Mouse (Mus musculus): ENCODE measurements at regions not wholly inside any gene's neighbourhood (a gene's known extent, or its start where the extent isn't known, plus 50 kb on each side); places are given as distances from the start of the nearest gene placed in this dataset.

DNA sequence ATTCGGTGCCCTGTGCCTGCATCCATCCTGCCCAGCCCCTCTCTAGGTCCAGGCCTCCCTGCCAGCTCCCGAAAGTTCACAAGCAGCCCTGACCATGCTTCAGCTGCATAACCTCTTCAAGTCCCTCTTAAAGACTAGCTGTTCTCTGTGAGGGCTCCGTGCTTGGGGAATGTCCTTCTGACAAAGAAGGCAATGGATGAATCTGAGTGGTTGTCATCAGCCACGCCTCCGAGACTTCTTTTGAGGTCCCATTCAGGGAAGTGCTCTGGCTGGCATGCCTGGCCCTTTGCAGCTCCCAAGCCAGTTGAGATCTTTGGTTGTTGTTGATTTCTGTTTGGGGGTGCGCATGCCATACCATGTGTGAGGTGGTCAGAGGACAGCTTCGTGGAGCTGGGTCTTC is 105.9 kb upstream of the Haao start:
- TF ChIP-seq CTCF (IDR thresholded peaks at IDR 0.05; ENCODE audit: extremely low read depth, insufficient read length, insufficient replicate concordance, low read depth, low read length), result no peak
- Histone ChIP-seq H3K4me3 (ENCODE audit: low read depth, low read length) (no peak overlapping the region), H3K27ac (ENCODE audit: insufficient read depth, low read depth, low read length) (peak overlapping the region; percentile 65), H3K4me1 (ENCODE audit: control insufficient read depth, insufficient read depth, insufficient read length, low read length) (peaks cover 44% of the 10 kb centered on the region), H3K27me3 (ENCODE audit: control insufficient read depth, insufficient read depth, low read length) (no peaks in the 10 kb centered on the region), H3K36me3 (ENCODE audit: control insufficient read depth, insufficient read depth, low read length) (no peaks in the 10 kb centered on the region)
- WGBS, result 71% methylated on average over 7 of the region's 7 CpGs

DNA sequence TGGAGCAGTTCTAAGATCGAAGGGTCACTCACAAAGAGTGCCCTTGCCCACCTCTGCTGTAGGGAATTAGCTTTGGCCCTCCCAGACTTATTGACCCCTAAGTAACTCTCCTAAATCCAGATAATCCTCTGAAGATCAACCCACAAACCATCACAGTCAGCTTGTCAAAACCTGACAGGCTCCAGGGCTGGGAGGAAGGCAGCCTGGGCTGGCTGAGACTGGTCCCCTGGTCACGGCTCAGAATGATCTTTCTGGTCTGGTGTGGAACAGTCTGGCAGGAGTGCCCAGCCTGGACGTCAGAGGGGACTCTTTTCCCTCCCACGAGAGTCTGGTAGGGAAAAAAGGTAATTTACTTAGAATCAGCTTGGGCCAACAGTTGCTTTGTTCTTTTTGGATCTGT is 99.0 kb upstream of the Haao start:
- Histone ChIP-seq H3K4me1 (ENCODE audit: control insufficient read depth, insufficient read depth, insufficient read length, low read length) (peaks cover 5% of the 10 kb centered on the region), H3K27ac (ENCODE audit: insufficient read depth, low read depth, low read length) (no peak overlapping the region), H3K36me3 (ENCODE audit: control insufficient read depth, insufficient read depth, low read length) (no peaks in the 10 kb centered on the region), H3K4me3 (ENCODE audit: low read depth, low read length) (no peak overlapping the region), H3K27me3 (ENCODE audit: control insufficient read depth, insufficient read depth, low read length) (no peaks in the 10 kb centered on the region)
- 83% methylated on average over 4 of the region's 4 CpGs for WGBS
- TF ChIP-seq POLR2A (IDR thresholded peaks at IDR 0.05; ENCODE audit: low read depth, low read length) (no peak), CTCF (IDR thresholded peaks at IDR 0.05; ENCODE audit: extremely low read depth, insufficient read length, insufficient replicate concordance, low read depth, low read length) (no peak)

DNA sequence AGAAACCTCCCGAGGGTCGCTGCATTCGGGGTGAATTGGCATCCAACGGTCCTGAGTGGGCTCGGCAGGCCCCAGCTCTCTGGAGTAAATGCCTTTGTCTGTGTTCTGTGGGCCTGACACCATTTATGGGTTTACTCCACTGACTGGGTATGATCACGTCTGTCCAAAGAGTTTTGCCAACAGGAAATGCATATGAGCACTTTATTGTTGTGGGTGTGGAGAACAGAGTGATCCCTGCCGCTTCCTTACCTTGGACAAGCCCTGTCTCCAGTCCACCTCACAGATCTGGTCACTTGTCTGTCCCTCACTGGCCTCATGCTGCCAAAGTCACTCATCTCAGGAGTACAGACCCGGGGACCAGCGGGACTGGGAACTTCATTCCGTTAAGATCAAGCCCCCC is 91.6 kb upstream of the Haao start:
- H3K36me3 ChIP-seq (ENCODE audit: control insufficient read depth, insufficient read depth, low read length), result no peaks in the 10 kb centered on the region
- H3K4me3 ChIP-seq (ENCODE audit: low read depth, low read length), result no peak overlapping the region
- 59% methylated on average over 10 of the region's 10 CpGs for WGBS
- no peaks in the 10 kb centered on the region for H3K27me3 ChIP-seq (ENCODE audit: control insufficient read depth, insufficient read depth, low read length)
- no peak overlapping the region for H3K27ac ChIP-seq (ENCODE audit: insufficient read depth, low read depth, low read length)
- peaks cover 31% of the 10 kb centered on the region for H3K4me1 ChIP-seq (ENCODE audit: control insufficient read depth, insufficient read depth, insufficient read length, low read length)
- no peak for TF ChIP-seq CTCF (IDR thresholded peaks at IDR 0.05; ENCODE audit: extremely low read depth, insufficient read length, insufficient replicate concordance, low read depth, low read length)
- TF ChIP-seq POLR2A (IDR thresholded peaks at IDR 0.05; ENCODE audit: low read depth, low read length), result no peak

DNA sequence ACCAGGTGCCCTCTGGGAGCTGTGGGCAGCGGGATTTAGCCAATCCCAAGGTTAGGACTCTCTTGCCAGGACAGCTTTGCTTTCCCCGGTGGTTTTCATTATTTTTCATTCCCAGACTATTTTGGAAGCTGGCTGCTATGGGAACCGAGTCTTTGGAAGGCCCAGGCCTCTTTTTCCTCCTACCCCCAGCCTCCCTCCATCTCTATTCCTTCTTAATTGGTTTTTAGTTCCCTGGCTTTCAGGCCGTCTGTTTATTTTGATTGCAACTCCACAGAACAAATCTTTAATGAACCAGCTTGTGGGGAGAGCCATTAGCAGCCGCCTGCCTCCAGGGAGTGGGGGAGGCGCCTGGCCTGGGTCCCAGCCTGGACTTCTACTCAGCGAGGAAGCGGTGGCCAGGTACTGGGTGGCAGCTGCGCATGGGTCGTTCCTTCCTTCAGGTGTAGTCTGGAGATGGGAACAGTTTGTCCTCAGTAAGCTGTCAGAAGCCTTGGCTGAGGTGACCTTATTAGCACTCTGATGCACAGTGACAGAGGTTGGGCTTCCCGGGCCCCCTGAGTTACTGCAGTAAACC is 91.0 kb upstream of the Haao start:
- Histone ChIP-seq H3K27me3 (ENCODE audit: control insufficient read depth, insufficient read depth, low read length) (no peaks in the 10 kb centered on the region), H3K27ac (ENCODE audit: insufficient read depth, low read depth, low read length) (no peak overlapping the region), H3K36me3 (ENCODE audit: control insufficient read depth, insufficient read depth, low read length) (no peaks in the 10 kb centered on the region), H3K4me1 (ENCODE audit: control insufficient read depth, insufficient read depth, insufficient read length, low read length) (peaks cover 31% of the 10 kb centered on the region), H3K4me3 (ENCODE audit: low read depth, low read length) (no peak overlapping the region)
- 31% methylated on average over 11 of the region's 11 CpGs for WGBS
- TF ChIP-seq POLR2A (IDR thresholded peaks at IDR 0.05; ENCODE audit: low read depth, low read length), result no peak
- no peak for TF ChIP-seq CTCF (IDR thresholded peaks at IDR 0.05; ENCODE audit: extremely low read depth, insufficient read length, insufficient replicate concordance, low read depth, low read length)

DNA sequence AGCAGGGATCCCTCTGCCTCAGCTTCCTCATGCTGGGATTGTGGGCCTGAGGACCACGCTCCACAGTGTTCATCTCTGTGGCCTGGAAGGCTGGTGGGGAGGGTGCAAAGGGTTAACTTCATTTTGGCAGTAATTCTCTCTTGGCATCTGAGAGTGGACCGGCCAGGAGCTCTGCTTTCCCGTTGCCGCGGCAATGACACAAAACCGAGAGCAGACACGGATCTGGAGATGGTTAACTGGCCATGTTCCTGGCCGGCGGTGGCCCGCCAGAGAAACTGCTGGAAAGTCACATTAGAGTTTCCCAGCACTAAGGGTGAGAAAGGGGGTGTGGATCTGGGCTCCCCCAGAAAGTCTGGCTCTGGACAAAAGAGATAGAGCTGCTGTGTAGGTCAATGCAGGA is 89.8 kb upstream of the Haao start:
- no peak overlapping the region for H3K27ac ChIP-seq (ENCODE audit: insufficient read depth, low read depth, low read length)
- no peaks in the 10 kb centered on the region for H3K27me3 ChIP-seq (ENCODE audit: control insufficient read depth, insufficient read depth, low read length)
- TF ChIP-seq CTCF (IDR thresholded peaks at IDR 0.05; ENCODE audit: extremely low read depth, insufficient read length, insufficient replicate concordance, low read depth, low read length) (no peak), POLR2A (IDR thresholded peaks at IDR 0.05; ENCODE audit: low read depth, low read length) (no peak)
- H3K36me3 ChIP-seq (ENCODE audit: control insufficient read depth, insufficient read depth, low read length), result no peaks in the 10 kb centered on the region
- H3K4me1 ChIP-seq (ENCODE audit: control insufficient read depth, insufficient read depth, insufficient read length, low read length), result peaks cover 31% of the 10 kb centered on the region
- no peak overlapping the region for H3K4me3 ChIP-seq (ENCODE audit: low read depth, low read length)
- 42% methylated on average over 10 of the region's 10 CpGs for WGBS

DNA sequence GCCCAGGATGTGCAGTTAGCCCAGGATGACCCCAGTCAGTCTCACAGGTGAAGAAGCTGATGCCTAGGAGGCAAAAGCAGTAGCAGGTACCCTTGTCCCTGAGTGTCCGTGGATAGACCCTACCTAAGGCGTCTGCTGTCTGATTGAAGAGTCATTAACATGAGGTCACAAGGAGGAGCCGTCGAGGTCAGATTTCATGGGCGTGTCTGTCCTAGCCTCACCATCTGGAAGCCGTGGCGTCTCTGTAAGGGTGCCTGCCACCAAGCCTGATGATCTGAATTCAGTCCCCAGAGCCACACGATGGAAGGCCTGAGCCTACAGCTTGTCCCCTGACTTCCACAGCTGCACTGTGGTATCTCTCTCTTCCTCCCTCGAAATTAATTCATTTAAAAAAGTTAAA is 88.9 kb upstream of the Haao start:
- WGBS, result 64% methylated on average over 9 of the region's 9 CpGs
- TF ChIP-seq CTCF (IDR thresholded peaks at IDR 0.05; ENCODE audit: extremely low read depth, insufficient read length, insufficient replicate concordance, low read depth, low read length) (no peak), POLR2A (IDR thresholded peaks at IDR 0.05; ENCODE audit: low read depth, low read length) (no peak)

DNA sequence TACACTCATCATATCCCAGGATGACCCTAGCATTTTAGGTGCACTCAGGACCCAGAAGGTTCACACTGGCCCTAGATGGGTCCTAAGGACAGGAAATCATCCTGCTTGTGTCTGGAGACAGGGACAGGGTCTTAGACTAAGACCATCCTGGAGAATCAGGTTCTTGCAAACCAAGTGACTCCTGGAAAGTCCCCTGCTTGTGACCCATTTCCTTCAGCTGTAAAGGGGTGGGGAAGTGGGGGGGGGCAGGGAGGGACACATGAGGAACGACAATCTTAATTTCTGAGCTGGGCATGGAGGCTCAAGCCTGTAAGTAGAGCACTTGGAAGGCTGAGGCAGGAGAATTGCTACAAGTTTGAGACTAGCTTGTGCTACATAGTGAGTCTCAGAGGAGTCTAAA is 88.2 kb upstream of the Haao start:
- Histone ChIP-seq H3K27ac (ENCODE audit: insufficient read depth, low read depth, low read length) (no peak overlapping the region), H3K36me3 (ENCODE audit: control insufficient read depth, insufficient read depth, low read length) (no peaks in the 10 kb centered on the region), H3K4me3 (ENCODE audit: low read depth, low read length) (no peak overlapping the region), H3K4me1 (ENCODE audit: control insufficient read depth, insufficient read depth, insufficient read length, low read length) (peaks cover 31% of the 10 kb centered on the region), H3K27me3 (ENCODE audit: control insufficient read depth, insufficient read depth, low read length) (no peaks in the 10 kb centered on the region)
- 14% methylated on average over 1 of the region's 1 CpGs for WGBS
- no peak for TF ChIP-seq CTCF (IDR thresholded peaks at IDR 0.05; ENCODE audit: extremely low read depth, insufficient read length, insufficient replicate concordance, low read depth, low read length)
- TF ChIP-seq POLR2A (IDR thresholded peaks at IDR 0.05; ENCODE audit: low read depth, low read length), result no peak

More for the DNA sequence above, 88.9 kb upstream of the Haao start:
- Histone ChIP-seq H3K36me3 (ENCODE audit: control insufficient read depth, insufficient read depth, low read length) (no peaks in the 10 kb centered on the region), H3K4me1 (ENCODE audit: control insufficient read depth, insufficient read depth, insufficient read length, low read length) (peaks cover 31% of the 10 kb centered on the region), H3K27ac (ENCODE audit: insufficient read depth, low read depth, low read length) (no peak overlapping the region), H3K4me3 (ENCODE audit: low read depth, low read length) (no peak overlapping the region), H3K27me3 (ENCODE audit: control insufficient read depth, insufficient read depth, low read length) (no peaks in the 10 kb centered on the region)

All from small intestine, adult 2 months (tissue).